12 mouse cellular contexts compared by ENCODE assay signal in the genomic region with DNA sequence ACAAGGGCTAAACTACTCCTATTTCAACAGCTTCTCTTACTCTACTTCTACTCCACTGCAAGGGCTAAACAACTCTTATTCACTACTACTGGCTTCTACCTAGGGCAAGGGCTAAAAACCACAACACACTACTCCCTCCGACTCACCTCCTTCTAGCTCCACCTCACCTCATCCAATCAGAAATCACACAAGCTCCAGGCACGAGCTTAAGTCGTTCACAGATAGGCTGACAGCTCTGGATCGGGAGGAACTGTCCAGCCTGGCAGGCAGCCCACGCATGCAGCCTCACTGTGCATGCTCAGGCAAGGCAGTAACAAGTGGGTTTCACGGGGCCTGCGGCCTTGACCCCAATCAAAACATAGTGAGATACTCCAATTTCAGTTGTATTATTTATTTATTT. TPM values are rescaled to one million over a fixed set of nuclear protein-coding genes. Genes with fewer than 3 reads are reported as not detected.
DNase-seq lines count a peak whose midpoint lies in the region; ATAC-seq and TF ChIP-seq lines count a peak whose summit lies in the region.
"Had no signal": no experiment of that assay in that cellular context is flagged by ENCODE, and none has a peak within 500 bp of the region (broad histone marks: within the 10 kb centered on the region; RNA-seq: fewer than 3 reads in every experiment).

No protein-coding gene starts in this region.

- TF ChIP-seq CTCF in liver, postnatal 0 days (IDR thresholded peaks at IDR 0.05; ENCODE audit: low read depth): no peak

- 24% methylated on average over 7 of the region's 7 CpGs for WGBS in heart, embryonic 10.5 days
- WGBS in liver, embryonic 11.5 days: 31% methylated on average over 7 of the region's 7 CpGs
- WGBS in liver, postnatal 0 days (ENCODE audit: insufficient replicate concordance): 38% methylated on average over 7 of the region's 7 CpGs
- 20% methylated on average over 7 of the region's 7 CpGs for WGBS in embryonic facial prominence, embryonic 14.5 days

- H3K4me1 ChIP-seq in heart, embryonic 10.5 days: no peaks in the 10 kb centered on the region
- no peaks in the 10 kb centered on the region for H3K4me1 ChIP-seq in liver, embryonic 11.5 days (replicated peaks; ENCODE audit: control insufficient read depth, insufficient read depth, low read length)
- no peaks in the 10 kb centered on the region for H3K4me1 ChIP-seq in liver, postnatal 0 days (ENCODE audit: insufficient read depth)
- H3K4me1 ChIP-seq in embryonic facial prominence, embryonic 14.5 days (ENCODE audit: control insufficient read depth, insufficient read depth, low read length): no peaks in the 10 kb centered on the region
- H3K4me1 ChIP-seq: liver, embryonic 13.5 days had no signal

- peak; percentile 56 for ATAC-seq in liver, embryonic 11.5 days (replicated peaks; ENCODE audit: low FRiP score)
- ATAC-seq in liver, postnatal 0 days: no peak
- no peak for ATAC-seq in embryonic facial prominence, embryonic 14.5 days (ENCODE audit: low read depth)

- no peak overlapping the region for H3K4me3 ChIP-seq in heart, embryonic 10.5 days
- H3K4me3 ChIP-seq in liver, embryonic 11.5 days (ENCODE audit: low read depth, low read length): no peak overlapping the region
- no peak overlapping the region for H3K4me3 ChIP-seq in liver, postnatal 0 days (ENCODE audit: low read depth, low read length)
- no peak overlapping the region for H3K4me3 ChIP-seq in embryonic facial prominence, embryonic 14.5 days (ENCODE audit: low read depth, low read length)
- H3K4me3 ChIP-seq: layer of hippocampus, adult 2 months; liver, embryonic 13.5 days had no signal

- H3K4me2 ChIP-seq in liver, embryonic 11.5 days: no peak overlapping the region
- H3K4me2 ChIP-seq in liver, postnatal 0 days (ENCODE audit: low read depth, low read length): no peak overlapping the region
- H3K4me2 ChIP-seq in embryonic facial prominence, embryonic 14.5 days (ENCODE audit: low read depth, low read length): no peak overlapping the region
- H3K4me2 ChIP-seq: liver, embryonic 13.5 days had no signal

- TF ChIP-seq EP300 in liver, postnatal 0 days (IDR thresholded peaks at IDR 0.05; ENCODE audit: low read depth): no peak

- DNase-seq in heart, embryonic 10.5 days (ENCODE audit: low spot score): peak; percentile 79
- no peak for DNase-seq in heart, adult 18-20 months
- no peak for DNase-seq in liver, embryonic 11.5 days (ENCODE audit: low spot score)
- no peak for DNase-seq in liver, postnatal 0 days
- DNase-seq in embryonic facial prominence, embryonic 14.5 days (ENCODE audit: low spot score): peak; percentile 21
- peak; percentile 41 for DNase-seq in ovary, postnatal 36 days (ENCODE audit: low spot score)
- DNase-seq in frontal cortex, postnatal 25 days (ENCODE audit: low spot score in 2 of 2): no peak
- DNase-seq in spleen, postnatal 10 days (ENCODE audit: low spot score in 2 of 2): no peak
- DNase-seq: liver, embryonic 13.5 days had no signal

- no peaks in the 10 kb centered on the region for H3K27me3 ChIP-seq in heart, embryonic 10.5 days (ENCODE audit: insufficient read depth, poor library complexity, severe bottlenecking)
- H3K27me3 ChIP-seq in liver, embryonic 11.5 days (replicated peaks; ENCODE audit: control insufficient read depth, insufficient read depth, low read length): no peaks in the 10 kb centered on the region
- H3K27me3 ChIP-seq in liver, postnatal 0 days (ENCODE audit: insufficient read depth, low read length): no peaks in the 10 kb centered on the region
- no peaks in the 10 kb centered on the region for H3K27me3 ChIP-seq in embryonic facial prominence, embryonic 14.5 days (replicated peaks; ENCODE audit: control insufficient read depth, insufficient read depth, low read length)
- H3K27me3 ChIP-seq: CH12.LX; liver, embryonic 13.5 days had no signal

- no peaks in the 10 kb centered on the region for H3K9me3 ChIP-seq in heart, embryonic 10.5 days
- H3K9me3 ChIP-seq in liver, embryonic 11.5 days (ENCODE audit: control insufficient read depth, low read length): no peaks in the 10 kb centered on the region
- H3K9me3 ChIP-seq in liver, postnatal 0 days (ENCODE audit: low read length): no peaks in the 10 kb centered on the region
- no peaks in the 10 kb centered on the region for H3K9me3 ChIP-seq in embryonic facial prominence, embryonic 14.5 days (ENCODE audit: control insufficient read depth, low read length)
- H3K9me3 ChIP-seq: liver, embryonic 13.5 days had no signal

- H3K36me3 ChIP-seq in heart, embryonic 10.5 days: no peaks in the 10 kb centered on the region
- no peaks in the 10 kb centered on the region for H3K36me3 ChIP-seq in liver, embryonic 11.5 days (ENCODE audit: control insufficient read depth, insufficient read depth, low read length)
- no peaks in the 10 kb centered on the region for H3K36me3 ChIP-seq in liver, postnatal 0 days (replicated peaks; ENCODE audit: insufficient read depth, low read length)
- no peaks in the 10 kb centered on the region for H3K36me3 ChIP-seq in embryonic facial prominence, embryonic 14.5 days (ENCODE audit: control insufficient read depth, insufficient read depth, low read length)
- H3K36me3 ChIP-seq: liver, embryonic 13.5 days had no signal

- H3K27ac ChIP-seq in heart, embryonic 10.5 days: no peak overlapping the region
- H3K27ac ChIP-seq in liver, embryonic 11.5 days (ENCODE audit: low read depth, low read length): no peak overlapping the region
- H3K27ac ChIP-seq in liver, postnatal 0 days (ENCODE audit: low read depth): no peak overlapping the region
- no peak overlapping the region for H3K27ac ChIP-seq in embryonic facial prominence, embryonic 14.5 days (replicated peaks; ENCODE audit: low read depth, low read length)
- H3K27ac ChIP-seq: layer of hippocampus, adult 2 months; liver, embryonic 13.5 days had no signal

- no peak overlapping the region for H3K9ac ChIP-seq in liver, embryonic 11.5 days (ENCODE audit: low read depth, low read length)
- H3K9ac ChIP-seq in liver, postnatal 0 days (replicated peaks): no peak overlapping the region
- H3K9ac ChIP-seq in embryonic facial prominence, embryonic 14.5 days (ENCODE audit: low read depth, low read length): no peak overlapping the region
- H3K9ac ChIP-seq: liver, embryonic 13.5 days had no signal

RNA-seq across cellular contexts. Expression of a gene that starts 8.3 kb away (rescaled TPM):
- polyA plus RNA-seq in heart, embryonic 10.5 days (2016; fragmentation: Nextera tagmentation; extraction: Ambion mirVana): 0.14 and 0.24 TPM in 2 replicates
- total RNA-seq in heart, adult 18-20 months (2021): 10 to 100 TPM in 1 of 2 experiments, 1 to 10 TPM in 1; 8.2 to 11.6 TPM
- polyA plus RNA-seq in liver, embryonic 11.5 days (2014; fragmentation: Nextera tagmentation; extraction: Ambion mirVana): 1.5 and 1.7 TPM in 2 replicates
- 2.5 TPM in 2 replicates for polyA plus RNA-seq in liver, postnatal 0 days (2015; fragmentation: Nextera tagmentation; extraction: Ambion mirVana)
- 1.5 and 2.7 TPM in 2 replicates for polyA plus RNA-seq in embryonic facial prominence, embryonic 14.5 days (2014; fragmentation: Nextera tagmentation; extraction: Ambion mirVana)

RNA-seq across cellular contexts. Expression of a gene that starts 33.5 kb away (rescaled TPM):
- 0.28 and 0.31 TPM in 2 replicates for polyA plus RNA-seq in heart, embryonic 10.5 days (2016; fragmentation: Nextera tagmentation; extraction: Ambion mirVana)
- total RNA-seq in heart, adult 18-20 months (2021): 1 to 10 TPM; 3.3 to 3.8 TPM
- polyA plus RNA-seq in liver, embryonic 11.5 days (2014; fragmentation: Nextera tagmentation; extraction: Ambion mirVana): 3.0 and 3.8 TPM in 2 replicates
- 9.2 and 10.1 TPM in 2 replicates for polyA plus RNA-seq in liver, postnatal 0 days (2015; fragmentation: Nextera tagmentation; extraction: Ambion mirVana)
- polyA plus RNA-seq in embryonic facial prominence, embryonic 14.5 days (2014; fragmentation: Nextera tagmentation; extraction: Ambion mirVana): 2.5 and 3.0 TPM in 2 replicates

RNA-seq across cellular contexts. Expression of a gene that starts 59.7 kb away (rescaled TPM):
- not detected in 2 replicates for polyA plus RNA-seq in heart, embryonic 10.5 days (2016; fragmentation: Nextera tagmentation; extraction: Ambion mirVana)
- 1 to 10 TPM in 1 of 2 experiments, under 1 TPM in 1; 0.77 to 1.6 TPM for total RNA-seq in heart, adult 18-20 months (2021)
- not detected in 2 replicates for polyA plus RNA-seq in liver, embryonic 11.5 days (2014; fragmentation: Nextera tagmentation; extraction: Ambion mirVana)
- polyA plus RNA-seq in liver, postnatal 0 days (2015; fragmentation: Nextera tagmentation; extraction: Ambion mirVana): 0.05 TPM in 1 of 2 replicates, not detected in the other
- polyA plus RNA-seq in embryonic facial prominence, embryonic 14.5 days (2014; fragmentation: Nextera tagmentation; extraction: Ambion mirVana): not detected in 2 replicates
- total RNA-seq: layer of hippocampus, adult 2 months had no signal
- polyA plus RNA-seq: liver, embryonic 13.5 days; stomach, embryonic 14.5 days had no signal

Comparison
In these comparisons a context has a peak if more than half of its experiments do, and no peak if none do; other contexts are left out.
1. DNase-seq: peak in heart, embryonic 10.5 days (single experiment), embryonic facial prominence, embryonic 14.5 days (single experiment) and ovary, postnatal 36 days (single experiment); none in heart, adult 18-20 months (0 of 2), liver, embryonic 11.5 days (single experiment), liver, postnatal 0 days (single experiment), frontal cortex, postnatal 25 days (0 of 2) and spleen, postnatal 10 days (0 of 2).